Mouse (Mus musculus): ENCODE data around the gene Fam3b. TPM values are rescaled to one million over a fixed set of nuclear protein-coding genes. Genes with fewer than 3 reads are reported as not detected.

Fam3b gene
- polyA plus RNA-seq, 1 experiment, result not detected

DNA sequence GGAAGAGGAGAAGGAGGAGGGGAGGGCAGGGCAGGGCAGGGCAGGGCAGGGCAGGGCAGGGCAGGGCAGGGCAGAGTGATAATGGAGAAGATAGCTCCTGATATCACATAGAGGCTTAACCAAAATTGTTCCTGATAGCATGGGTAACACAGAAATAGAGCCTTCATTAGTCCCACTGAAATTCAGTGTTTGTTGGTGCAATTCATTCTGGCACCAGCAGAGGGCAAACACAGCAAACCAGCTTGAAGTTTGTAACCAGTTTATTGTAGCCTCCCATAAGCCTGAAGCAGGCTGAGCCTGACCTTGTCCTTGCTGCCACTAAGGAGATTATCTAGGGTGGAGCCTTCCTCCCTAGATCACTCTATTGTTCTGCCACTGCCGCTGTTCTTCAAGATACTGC lies 8.4 kb upstream of the Fam3b start:
- no peak overlapping the region for H3K4me3 ChIP-seq
- H3ac ChIP-seq (ENCODE audit: control insufficient read depth, insufficient read length), result no peak overlapping the region
- TF ChIP-seq CEBPB (IDR thresholded peaks at IDR 0.05; ENCODE audit: insufficient read depth, poor library complexity, severe bottlenecking) (no peak), USF1 (IDR thresholded peaks at IDR 0.05; ENCODE audit: low read depth) (no peak), POLR2A (IDR thresholded peaks at IDR 0.05; ENCODE audit: insufficient read length, low read depth) (no peak), POLR2AphosphoS2 (IDR thresholded peaks at IDR 0.05; ENCODE audit: insufficient read length, low read depth) (no peak)
- H3K36me3 ChIP-seq (ENCODE audit: control insufficient read depth, insufficient read depth), result no peaks in the 10 kb centered on the region
- no peak overlapping the region for H3K4me2 ChIP-seq (ENCODE audit: low read depth)
- H3K79me2 ChIP-seq (ENCODE audit: control insufficient read depth, insufficient read depth), result no peaks in the 10 kb centered on the region
- H3K27me3 ChIP-seq (ENCODE audit: control insufficient read depth, insufficient read depth, insufficient read length), result no peaks in the 10 kb centered on the region

- H3K79me2 ChIP-seq (ENCODE audit: control insufficient read depth, insufficient read depth), result no peaks in the 10 kb centered on the region
- no peaks in the 10 kb centered on the region for H3K27me3 ChIP-seq (ENCODE audit: control insufficient read depth, insufficient read depth, insufficient read length)
- TF ChIP-seq MAX (IDR thresholded peaks at IDR 0.05; ENCODE audit: low read depth) (no peak), E2F4 (IDR thresholded peaks at IDR 0.05; ENCODE audit: insufficient read depth) (no peak), CEBPB (IDR thresholded peaks at IDR 0.05; ENCODE audit: insufficient read depth, poor library complexity, severe bottlenecking) (no peak), TCF12 (IDR thresholded peaks at IDR 0.05; ENCODE audit: insufficient read depth, poor library complexity, severe bottlenecking) (no peak), MYOG (IDR thresholded peaks at IDR 0.05; ENCODE audit: control insufficient read depth in 1 of 3, insufficient read depth in 1 of 3, insufficient read length in 2 of 3, low read depth in 2 of 3) (no peak), SRF (IDR thresholded peaks at IDR 0.05; ENCODE audit: control insufficient read depth, insufficient read length, low read depth) (no peak), POLR2AphosphoS2 (IDR thresholded peaks at IDR 0.05; ENCODE audit: insufficient read length, low read depth) (no peak), POLR2A (IDR thresholded peaks at IDR 0.05; ENCODE audit: insufficient read length, low read depth) (no peak), MYOD1 (IDR thresholded peaks at IDR 0.05; ENCODE audit: control insufficient read depth in 1 of 3, insufficient read length in 2 of 3, low read depth in 2 of 3) (no peak), TCF3 (IDR thresholded peaks at IDR 0.05; ENCODE audit: insufficient read length, low read depth) (no peak), USF1 (IDR thresholded peaks at IDR 0.05; ENCODE audit: low read depth) (no peak), REST (IDR thresholded peaks at IDR 0.05; ENCODE audit: insufficient read depth, insufficient read length) (no peak)
- no peak overlapping the region for H3K4me2 ChIP-seq (ENCODE audit: low read depth)
- H3K4me3 ChIP-seq, result no peak overlapping the region
- H3K36me3 ChIP-seq (ENCODE audit: control insufficient read depth, insufficient read depth), result no peaks in the 10 kb centered on the region
- no peak overlapping the region for H3ac ChIP-seq (ENCODE audit: control insufficient read depth, insufficient read length)
These were observed 7.4 kb upstream of the Fam3b start for GRCm38 (mm10) chr16:97521983-97522382.

DNA sequence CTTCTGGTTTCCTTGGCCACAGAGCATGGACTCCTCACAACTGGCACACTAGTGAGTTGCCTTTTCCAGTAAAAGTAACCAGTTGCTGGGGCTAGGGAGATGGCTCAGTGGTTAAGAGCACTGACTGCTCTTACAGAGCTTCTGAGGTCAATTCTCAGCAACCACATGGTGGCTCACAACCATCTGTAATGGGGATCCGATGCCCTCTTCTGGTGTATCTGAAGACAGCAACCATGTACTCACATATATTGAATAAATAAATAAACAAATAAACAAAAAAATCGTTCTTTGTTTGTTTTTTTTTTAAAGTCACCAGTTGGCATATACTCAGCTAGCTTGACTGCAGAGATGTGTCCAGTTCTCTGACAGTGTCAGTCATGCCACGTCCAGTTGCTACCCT lies 1.7 kb upstream of the Fam3b start:
- Histone ChIP-seq H3K4me3 (no peak overlapping the region), H3ac (ENCODE audit: control insufficient read depth, insufficient read length) (no peak overlapping the region), H3K79me2 (ENCODE audit: control insufficient read depth, insufficient read depth) (no peaks in the 10 kb centered on the region), H3K36me3 (ENCODE audit: control insufficient read depth, insufficient read depth) (no peaks in the 10 kb centered on the region), H3K4me2 (ENCODE audit: low read depth) (no peak overlapping the region), H3K27me3 (ENCODE audit: control insufficient read depth, insufficient read depth, insufficient read length) (no peaks in the 10 kb centered on the region)
- TF ChIP-seq MYOD1 (IDR thresholded peaks at IDR 0.05; ENCODE audit: control insufficient read depth in 1 of 3, insufficient read length in 2 of 3, low read depth in 2 of 3), result no peak
- no peak for TF ChIP-seq POLR2AphosphoS2 (IDR thresholded peaks at IDR 0.05; ENCODE audit: insufficient read length, low read depth)
- TF ChIP-seq TCF3 (IDR thresholded peaks at IDR 0.05; ENCODE audit: insufficient read length, low read depth), result no peak
- no peak for TF ChIP-seq POLR2A (IDR thresholded peaks at IDR 0.05; ENCODE audit: insufficient read length, low read depth)
- TF ChIP-seq USF1 (IDR thresholded peaks at IDR 0.05; ENCODE audit: low read depth), result no peak
- TF ChIP-seq E2F4 (IDR thresholded peaks at IDR 0.05; ENCODE audit: insufficient read depth), result no peak
- TF ChIP-seq MYOG (IDR thresholded peaks at IDR 0.05; ENCODE audit: control insufficient read depth in 1 of 3, insufficient read depth in 1 of 3, insufficient read length in 2 of 3, low read depth in 2 of 3), result no peak
- no peak for TF ChIP-seq MAX (IDR thresholded peaks at IDR 0.05; ENCODE audit: low read depth)
- TF ChIP-seq TCF12 (IDR thresholded peaks at IDR 0.05; ENCODE audit: insufficient read depth, poor library complexity, severe bottlenecking), result no peak
- no peak for TF ChIP-seq CEBPB (IDR thresholded peaks at IDR 0.05; ENCODE audit: insufficient read depth, poor library complexity, severe bottlenecking)
- no peak for TF ChIP-seq SRF (IDR thresholded peaks at IDR 0.05; ENCODE audit: control insufficient read depth, insufficient read length, low read depth)
- TF ChIP-seq REST (IDR thresholded peaks at IDR 0.05; ENCODE audit: insufficient read depth, insufficient read length), result no peak

- Histone ChIP-seq H3ac (ENCODE audit: control insufficient read depth, insufficient read length) (no peak overlapping the region), H3K36me3 (ENCODE audit: control insufficient read depth, insufficient read depth) (no peaks in the 10 kb centered on the region), H3K4me2 (ENCODE audit: low read depth) (no peak overlapping the region), H3K4me3 (no peak overlapping the region), H3K79me2 (ENCODE audit: control insufficient read depth, insufficient read depth) (no peaks in the 10 kb centered on the region), H3K27me3 (ENCODE audit: control insufficient read depth, insufficient read depth, insufficient read length) (no peaks in the 10 kb centered on the region)
- no peak for TF ChIP-seq MYOG (IDR thresholded peaks at IDR 0.05; ENCODE audit: control insufficient read depth in 1 of 3, insufficient read depth in 1 of 3, insufficient read length in 2 of 3, low read depth in 2 of 3)
- TF ChIP-seq POLR2A (IDR thresholded peaks at IDR 0.05; ENCODE audit: insufficient read length, low read depth), result no peak
- no peak for TF ChIP-seq MYOD1 (IDR thresholded peaks at IDR 0.05; ENCODE audit: control insufficient read depth in 1 of 3, insufficient read length in 2 of 3, low read depth in 2 of 3)
- no peak for TF ChIP-seq MAX (IDR thresholded peaks at IDR 0.05; ENCODE audit: low read depth)
- TF ChIP-seq REST (IDR thresholded peaks at IDR 0.05; ENCODE audit: insufficient read depth, insufficient read length), result no peak
- TF ChIP-seq TCF3 (IDR thresholded peaks at IDR 0.05; ENCODE audit: insufficient read length, low read depth), result no peak
- no peak for TF ChIP-seq SRF (IDR thresholded peaks at IDR 0.05; ENCODE audit: control insufficient read depth, insufficient read length, low read depth)
- TF ChIP-seq POLR2AphosphoS2 (IDR thresholded peaks at IDR 0.05; ENCODE audit: insufficient read length, low read depth), result no peak
- no peak for TF ChIP-seq USF1 (IDR thresholded peaks at IDR 0.05; ENCODE audit: low read depth)
- no peak for TF ChIP-seq E2F4 (IDR thresholded peaks at IDR 0.05; ENCODE audit: insufficient read depth)
- TF ChIP-seq TCF12 (IDR thresholded peaks at IDR 0.05; ENCODE audit: insufficient read depth, poor library complexity, severe bottlenecking), result no peak
- no peak for TF ChIP-seq CEBPB (IDR thresholded peaks at IDR 0.05; ENCODE audit: insufficient read depth, poor library complexity, severe bottlenecking)
These were observed 2.3 kb downstream of the Fam3b start for GRCm38 (mm10) chr16:97512347-97512751.

DNA sequence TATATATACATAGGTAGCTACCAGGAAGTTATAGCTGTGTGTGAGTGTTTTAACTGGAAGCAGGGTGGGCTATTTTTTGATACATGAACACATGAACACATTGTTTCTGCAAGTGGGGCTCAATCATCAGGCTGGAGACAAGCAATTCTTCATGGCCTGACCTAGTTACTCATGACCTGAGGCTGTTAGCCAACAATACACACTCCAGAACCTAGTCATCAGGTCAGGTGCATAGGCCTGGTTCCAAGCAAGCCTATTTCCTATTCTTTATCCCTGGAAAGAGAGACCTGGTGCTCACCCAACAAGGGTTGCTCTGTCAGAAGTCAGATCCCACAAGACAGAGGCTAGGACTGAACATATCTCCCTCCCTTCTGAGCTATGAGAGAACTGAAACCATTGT lies 3.1 kb downstream of the Fam3b start:
- no peak overlapping the region for H3K4me2 ChIP-seq (ENCODE audit: low read depth)

More for the DNA sequence above, 3.1 kb downstream of the Fam3b start:
- H3K79me2 ChIP-seq (ENCODE audit: control insufficient read depth, insufficient read depth), result no peaks in the 10 kb centered on the region
- TF ChIP-seq E2F4 (IDR thresholded peaks at IDR 0.05; ENCODE audit: insufficient read depth) (no peak), CEBPB (IDR thresholded peaks at IDR 0.05; ENCODE audit: insufficient read depth, poor library complexity, severe bottlenecking) (no peak), POLR2A (IDR thresholded peaks at IDR 0.05; ENCODE audit: insufficient read length, low read depth) (no peak), POLR2AphosphoS2 (IDR thresholded peaks at IDR 0.05; ENCODE audit: insufficient read length, low read depth) (no peak), REST (IDR thresholded peaks at IDR 0.05; ENCODE audit: insufficient read depth, insufficient read length) (no peak), SRF (IDR thresholded peaks at IDR 0.05; ENCODE audit: control insufficient read depth, insufficient read length, low read depth) (no peak), USF1 (IDR thresholded peaks at IDR 0.05; ENCODE audit: low read depth) (no peak)
- H3K36me3 ChIP-seq (ENCODE audit: control insufficient read depth, insufficient read depth), result no peaks in the 10 kb centered on the region
- H3K27me3 ChIP-seq (ENCODE audit: control insufficient read depth, insufficient read depth, insufficient read length), result no peaks in the 10 kb centered on the region
- H3K4me3 ChIP-seq, result no peak overlapping the region
- no peak overlapping the region for H3ac ChIP-seq (ENCODE audit: control insufficient read depth, insufficient read length)

Data from myocyte (in vitro differentiated cells).